Comparison of ENCODE assay signal across 8 mouse cellular contexts in the genomic region with DNA sequence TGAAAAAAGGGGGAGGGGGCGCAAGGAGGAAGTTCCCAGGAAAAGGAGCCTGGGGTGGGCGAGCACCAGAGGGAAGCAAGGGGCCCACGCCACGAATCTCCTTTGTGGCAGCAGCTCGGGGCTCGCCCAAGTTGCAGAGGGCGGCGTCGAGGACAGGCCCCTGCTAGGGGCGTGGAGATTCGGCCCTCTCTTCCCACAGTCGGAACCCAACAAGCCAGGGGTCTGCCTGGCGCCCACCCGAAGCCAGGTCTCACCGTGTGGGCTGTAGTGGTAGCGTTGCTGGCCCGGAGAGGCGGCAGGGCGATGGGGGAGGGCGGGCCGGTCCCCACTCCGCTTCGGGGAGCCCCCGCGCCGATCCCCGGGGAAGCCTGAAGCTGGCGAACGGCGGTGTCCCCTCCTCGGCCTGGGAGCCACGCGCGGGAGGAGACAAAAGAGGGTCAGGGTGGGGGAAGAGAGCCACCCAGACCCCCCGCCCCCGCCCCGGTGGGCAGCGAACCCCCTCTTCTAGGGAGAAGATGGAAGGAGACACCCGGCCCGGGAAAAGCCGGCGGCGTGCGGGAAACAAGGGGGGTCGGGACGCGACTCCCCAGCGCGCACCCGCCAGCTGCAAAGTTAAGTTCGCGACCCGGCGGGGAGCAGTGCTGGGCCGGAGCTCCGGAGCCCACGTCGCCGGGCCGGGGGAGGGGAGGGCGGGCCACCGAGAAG. TPM values are rescaled to one million over a fixed set of nuclear protein-coding genes. Genes with fewer than 3 reads are reported as not detected.
DNase-seq lines count a peak whose midpoint lies in the region; ATAC-seq lines count a peak whose summit lies in the region.

No protein-coding gene starts in this region.

- H3K9ac ChIP-seq in kidney, embryonic 14.5 days (ENCODE audit: low read depth, low read length), result peak overlapping the region; percentile 98

- peak overlapping the region; percentile 83 for H3K4me2 ChIP-seq in kidney, embryonic 14.5 days (replicated peaks; ENCODE audit: low read depth, low read length)

- peak overlapping the region; percentile 97 for H3K27ac ChIP-seq in kidney, embryonic 14.5 days (ENCODE audit: low read depth, low read length)

- H3K4me3 ChIP-seq in kidney, embryonic 14.5 days (ENCODE audit: low read length), result peak overlapping the region; percentile 94

- peak; percentile 41 for ATAC-seq in kidney, embryonic 14.5 days (ENCODE audit: low FRiP score, low TSS enrichment)

- H3K9me3 ChIP-seq in kidney, embryonic 14.5 days (ENCODE audit: control insufficient read depth, low read length), result no peaks in the 10 kb centered on the region

- peak; percentile 49 for DNase-seq in right cerebral cortex, postnatal 14 days
- DNase-seq in right cerebral cortex, adult 18-20 months, result no peak
- peak; percentile 57 for DNase-seq in embryo, embryonic 10 days (ENCODE audit: low spot score)
- DNase-seq in heart, adult 9 months (ENCODE audit: low spot score in 2 of 2), result peak; percentile 37 to 44
- peak; percentile 57 for DNase-seq in lung, postnatal 14 days
- peak; percentile 51 for DNase-seq in ovary, postnatal 36 days (ENCODE audit: low spot score)
- DNase-seq in yolk sac, embryonic 10.5 days (ENCODE audit: low spot score), result peak; percentile 62

- H3K4me1 ChIP-seq in kidney, embryonic 14.5 days (ENCODE audit: control insufficient read depth, insufficient read depth, low read length), result peaks cover 19% of the 10 kb centered on the region

- under 1% methylated on average over 48 of the region's 62 CpGs for WGBS in kidney, embryonic 14.5 days

- no peaks in the 10 kb centered on the region for H3K27me3 ChIP-seq in kidney, embryonic 14.5 days (ENCODE audit: control insufficient read depth, insufficient read depth, low read length)

- H3K36me3 ChIP-seq in kidney, embryonic 14.5 days (ENCODE audit: control insufficient read depth, insufficient read depth, low read length), result peaks cover 9% of the 10 kb centered on the region; the same call in 1 of the 2 replicates

RNA-seq across cellular contexts. Expression of a gene that starts 2.0 kb away (rescaled TPM):
- 11.2 and 12.3 TPM in 2 replicates for polyA plus RNA-seq in kidney, embryonic 14.5 days (2014; fragmentation: Nextera tagmentation; extraction: Ambion mirVana)
